Mouse (Mus musculus) left cerebral cortex, postnatal 4 days (tissue): Measurements from ENCODE around the gene Zbtb45. TPM values are rescaled to one million over a fixed set of nuclear protein-coding genes. Genes with fewer than 3 reads are reported as not detected.

ENCODE experiments used
- DNase-seq: peaks from one replicate; pipeline ENCODE4 v3.0.0-alpha.2; 2022
- intact Hi-C: fragments of 180-260 bp; cut with DNase I; formaldehyde crosslinking; loops from one replicate; pipeline ENCODE4 v1.15.1; 2025
- total RNA-seq, 2 experiments: library from RNA; stranded (reverse); gene quantifications; 2 replicates each; pipeline ENCODE4 v1.2.3; 2021

Gene Zbtb45
- total RNA-seq, 2 experiments from 2014 or later, result 35.1 to 36.6 TPM

- peak; percentile 98 for DNase-seq
- intact Hi-C loops, result no loop called here
Observed at GRCm38 (mm10) chr7:13034148-13034977, 24.5 kb upstream of the Zbtb45 start, which contains the start of gene Chmp2a. TSS of gene Chmp2a (minus strand) at chr7:13034807.

- intact Hi-C loops, result no loop called here
- no peak for DNase-seq
Observed at GRCm38 (mm10) chr7:13033451-13034147, 23.8 kb upstream of the Zbtb45 start.

GRCm38 (mm10) chr7:13032541-13032940 lies 22.7 kb upstream of the Zbtb45 start:
- intact Hi-C loops, result no loop called here

GRCm38 (mm10) chr7:13031983-13032382 lies 22.1 kb upstream of the Zbtb45 start:
- intact Hi-C loops, result no loop called here
- no peak for DNase-seq

More at GRCm38 (mm10) chr7:13032541-13032940, 22.7 kb upstream of the Zbtb45 start:
- DNase-seq, result no peak

GRCm38 (mm10) chr7:13031069-13031468 lies 21.2 kb upstream of the Zbtb45 start:
- no peak for DNase-seq
- intact Hi-C loops, result no loop called here

DNA sequence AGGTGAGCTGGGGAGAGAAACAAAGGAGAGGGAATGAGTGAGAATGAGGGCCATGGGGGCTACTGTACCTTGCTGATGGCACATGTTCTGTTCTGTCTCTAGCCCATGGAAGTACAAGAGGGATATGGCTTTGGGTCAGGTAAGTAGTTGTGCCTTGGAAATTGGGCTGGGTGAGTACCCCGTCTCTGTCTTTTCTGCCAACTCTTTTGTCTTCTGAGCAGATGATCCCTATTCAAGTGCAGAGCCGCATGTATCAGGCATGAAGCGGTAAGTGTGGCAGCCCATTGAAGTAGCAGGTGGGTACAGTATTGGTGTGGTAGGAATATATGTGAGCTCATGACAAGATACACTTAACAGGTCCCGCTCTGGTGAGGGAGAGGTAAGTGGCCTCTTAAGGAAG lies 19.2 kb upstream of the Zbtb45 start:
- DNase-seq, result no peak
- intact Hi-C loops, result no loop called here

GRCm38 (mm10) chr7:13025511-13026112 lies 15.8 kb upstream of the Zbtb45 start:
- intact Hi-C loops, result no loop called here
- no peak for DNase-seq

- peak; percentile 91 for DNase-seq
- intact Hi-C loops, result no loop called here
Observed at GRCm38 (mm10) chr7:13024805-13025204, 15.0 kb upstream of the Zbtb45 start.

DNA sequence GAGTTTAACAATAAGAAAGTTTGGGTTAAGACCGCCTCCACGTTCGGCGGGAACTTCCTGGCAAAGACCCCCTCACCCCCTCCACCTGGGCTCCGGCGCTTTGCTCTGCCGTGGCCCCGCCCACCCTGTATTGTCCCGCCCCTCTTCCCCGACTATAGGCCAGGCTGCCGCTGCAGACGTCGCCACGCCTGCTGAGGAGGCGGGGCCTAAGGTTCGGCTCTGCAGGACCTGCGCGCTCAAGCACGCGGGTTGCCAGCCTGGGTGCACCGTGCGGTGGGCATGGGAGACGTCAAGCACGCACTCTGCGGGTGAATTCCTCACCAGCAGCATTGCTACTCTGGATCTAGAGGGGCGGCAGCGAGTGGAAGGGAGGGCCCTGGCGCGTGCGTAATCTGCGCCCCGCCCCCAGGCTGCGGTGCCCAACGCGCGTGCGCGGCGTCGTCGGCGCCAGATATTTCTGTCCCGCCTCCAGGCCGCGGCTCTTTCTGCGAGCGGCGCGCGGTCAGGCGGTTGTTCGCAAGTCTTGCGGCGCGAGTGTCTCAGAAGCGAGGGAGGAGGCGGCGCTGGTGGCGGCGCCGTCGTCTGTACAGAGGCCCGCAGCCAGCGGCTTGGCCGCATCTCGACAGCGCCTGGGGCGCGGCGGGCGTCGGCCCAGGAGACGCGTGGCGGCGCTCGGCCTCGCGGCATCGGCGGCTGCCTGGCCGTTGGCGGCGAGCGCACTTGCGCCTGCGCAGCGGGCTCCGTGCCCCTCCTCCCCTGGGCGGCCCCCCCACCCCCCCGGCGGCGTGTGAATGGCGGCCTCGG lies 14.3 kb upstream of the Zbtb45 start:
- peak; percentile 97 for DNase-seq
- intact Hi-C loops, result no loop called here

DNA sequence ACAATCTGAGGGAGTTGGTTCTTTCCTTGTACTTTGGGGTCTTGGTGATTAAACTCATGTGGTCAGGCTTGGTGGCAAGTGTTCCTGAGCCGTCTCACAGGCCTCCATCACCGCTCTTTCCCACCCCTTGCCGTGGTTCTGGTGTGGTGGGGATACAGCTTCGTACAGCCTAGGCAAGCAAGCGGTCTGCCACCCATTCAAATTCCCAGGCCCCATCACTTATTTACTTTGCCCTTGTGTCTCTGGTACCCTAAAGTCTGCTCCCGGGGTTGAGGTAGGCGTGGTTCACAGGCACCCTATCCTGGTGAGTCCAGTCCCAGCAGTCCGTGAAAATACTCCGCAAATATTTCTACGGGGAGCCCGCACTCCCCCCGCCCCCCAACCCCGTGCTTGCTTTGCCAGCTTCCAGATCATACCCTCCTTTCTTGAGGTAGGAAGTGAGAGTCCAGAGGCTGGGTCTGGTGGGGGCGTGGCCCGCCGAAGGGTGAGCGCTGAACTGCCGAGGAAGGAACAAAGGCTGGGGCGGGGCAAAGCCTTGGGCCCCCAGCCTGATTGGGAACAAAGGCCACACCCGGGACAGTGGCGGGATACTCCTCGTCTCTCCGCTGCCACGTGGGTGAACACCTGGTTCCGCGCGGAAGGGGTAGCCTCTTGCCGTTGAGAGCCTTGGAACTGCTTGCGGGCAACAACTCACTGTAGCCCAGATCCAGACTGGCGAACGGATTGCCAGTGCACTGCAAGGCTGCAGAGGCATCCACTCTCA lies 13.1 kb upstream of the Zbtb45 start:
- DNase-seq, result peak; percentile 76
- intact Hi-C loops, result no loop called here

DNA sequence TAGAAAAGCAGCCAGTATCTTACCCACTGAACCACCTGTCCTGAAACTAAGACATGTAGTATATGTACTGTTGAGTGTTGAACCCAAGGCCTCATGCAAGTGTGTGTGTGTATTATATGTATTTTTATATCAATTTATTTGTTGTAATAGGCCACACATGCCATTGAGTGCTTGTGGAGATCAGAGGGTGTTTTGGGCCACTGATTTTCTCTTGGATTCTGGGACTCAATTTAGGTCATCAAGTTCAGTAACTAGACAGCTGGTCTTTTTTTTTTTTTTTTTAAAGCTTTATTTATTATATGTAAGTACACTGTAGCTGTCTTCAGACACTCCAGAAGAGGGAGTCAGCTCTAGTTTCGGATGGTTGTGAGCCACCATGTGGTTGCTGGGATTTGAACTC lies 5.4 kb upstream of the Zbtb45 start:
- intact Hi-C loops, result no loop called here
- no peak for DNase-seq

DNA sequence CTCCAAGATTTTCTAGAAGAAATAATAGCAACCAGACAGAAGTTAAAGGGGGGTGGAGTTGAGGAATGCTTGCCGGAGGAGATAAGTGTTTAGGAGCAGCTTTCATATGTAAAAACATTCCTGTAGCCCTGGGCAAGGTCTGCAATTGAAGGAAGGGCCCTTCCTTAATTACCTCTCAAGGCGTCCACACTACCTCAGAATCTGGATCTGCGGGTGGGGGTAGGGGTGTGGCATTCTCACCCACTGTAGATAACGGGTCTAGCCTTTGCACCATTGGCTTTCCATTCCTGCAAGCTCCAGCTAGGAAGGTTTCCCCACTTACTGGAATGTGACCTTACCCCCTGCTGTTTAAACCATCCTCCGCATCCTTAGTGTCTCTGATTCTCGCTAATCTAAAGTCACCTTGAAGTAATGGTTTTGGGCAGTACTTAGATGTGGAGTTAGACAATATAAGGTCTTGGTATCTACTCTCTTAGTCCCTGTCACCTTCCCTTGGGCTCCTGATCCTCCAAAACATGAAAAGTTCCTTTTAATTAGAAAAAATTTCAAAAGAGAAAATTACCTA lies 4.5 kb upstream of the Zbtb45 start:
- no peak for DNase-seq
- intact Hi-C loops, result no loop called here

DNA sequence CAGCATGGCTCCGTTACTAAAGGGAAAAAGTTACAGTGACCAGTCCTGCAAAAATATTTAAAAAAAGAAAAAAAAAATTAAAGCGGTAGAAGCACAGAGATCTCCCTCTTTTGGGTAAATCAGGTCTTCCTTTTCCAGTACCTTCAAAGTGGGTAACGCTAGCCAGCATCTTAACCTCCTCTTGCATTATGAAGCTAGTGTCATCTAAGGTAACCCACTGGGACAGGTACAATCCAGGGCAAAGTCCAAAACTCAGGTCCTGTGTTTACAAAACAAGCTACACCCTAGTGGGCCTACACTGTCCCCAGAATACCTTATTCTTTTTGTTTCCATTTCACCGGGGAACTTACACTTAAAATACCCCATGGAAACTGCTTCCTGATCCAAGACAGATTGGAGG lies 3.8 kb upstream of the Zbtb45 start:
- intact Hi-C loops, result no loop called here
- no peak for DNase-seq

DNA sequence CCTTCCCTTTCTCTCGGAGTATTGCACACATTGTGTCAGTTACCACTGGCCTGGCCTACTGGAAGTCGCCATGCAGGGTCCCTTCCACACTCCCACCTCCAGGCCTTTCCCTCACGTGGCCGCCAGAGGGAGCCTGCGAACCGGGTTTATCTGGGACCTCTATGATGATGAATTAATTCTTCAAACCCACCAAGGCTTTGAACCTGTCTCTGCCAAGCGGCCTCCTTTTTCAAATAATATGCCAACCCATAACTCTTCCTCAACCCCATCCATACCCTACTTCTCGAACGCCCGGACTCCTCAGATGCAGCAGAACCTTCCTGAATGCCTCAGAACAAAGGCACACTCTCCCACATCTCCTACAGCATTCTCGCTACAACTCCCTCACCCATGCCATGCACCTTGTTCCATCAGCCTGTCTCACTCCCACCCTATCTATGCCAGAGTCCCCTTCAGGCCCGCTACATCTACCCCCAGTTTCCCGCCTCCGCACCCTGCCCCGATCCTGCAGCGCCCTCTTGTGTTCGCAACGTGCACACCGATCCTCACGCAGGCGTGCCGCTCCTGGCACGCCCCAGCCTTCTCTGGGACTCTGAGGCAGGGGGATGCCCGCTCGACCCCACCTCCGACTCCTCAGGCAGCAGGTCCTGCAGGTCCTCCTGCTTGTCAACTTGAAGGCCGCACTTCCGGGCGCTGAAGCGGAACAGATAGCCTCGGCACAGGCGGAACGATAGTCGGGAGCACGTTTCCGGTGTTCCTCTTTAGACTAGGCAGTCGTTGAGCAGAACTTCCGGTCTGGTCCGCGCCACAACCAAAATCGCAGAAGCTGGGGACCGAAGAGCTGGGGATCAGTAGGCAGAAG lies 460 bp downstream of the Zbtb45 start:
- intact Hi-C loops, result no loop called here
- peak; percentile 95 for DNase-seq

DNA sequence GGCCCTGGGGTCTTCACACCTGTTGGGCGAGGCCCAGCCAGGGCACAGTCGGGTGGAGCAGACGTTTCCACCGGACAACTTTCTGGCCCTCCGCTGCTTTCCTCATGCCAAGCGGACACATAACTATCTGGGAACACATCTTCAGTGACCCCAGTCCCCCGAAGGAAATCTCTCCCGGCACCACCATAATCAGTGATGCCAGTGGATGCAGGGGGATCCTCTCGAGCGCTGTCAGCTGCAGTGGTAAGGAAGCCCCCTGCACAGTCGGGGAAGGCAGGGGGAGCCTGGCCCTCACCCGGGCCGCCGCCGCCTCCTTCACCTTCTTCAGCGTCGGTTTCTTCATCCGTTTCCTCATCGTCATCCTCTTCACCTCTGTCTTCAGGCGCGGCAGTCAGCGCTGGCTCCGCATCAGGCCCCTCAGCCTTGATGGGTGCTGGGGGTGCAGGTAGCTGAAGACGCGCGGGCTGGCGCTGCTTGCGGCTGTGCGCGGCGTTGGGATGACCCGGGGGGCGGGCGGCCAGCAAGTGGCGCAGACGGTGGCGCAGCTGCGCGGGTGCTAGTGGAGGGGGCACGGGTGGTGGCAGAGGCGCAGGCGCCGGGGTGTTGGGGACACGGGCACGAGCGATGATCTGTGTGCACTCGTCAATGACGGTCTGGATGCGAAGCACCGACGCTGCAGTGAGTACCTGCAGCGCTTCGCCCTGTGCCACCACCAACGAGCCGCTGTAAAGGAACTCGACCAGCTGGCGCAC lies 2.3 kb downstream of the Zbtb45 start:
- intact Hi-C loops, result no loop called here
- no peak for DNase-seq

- intact Hi-C loops, result no loop called here
- no peak for DNase-seq
Observed at GRCm38 (mm10) chr7:13006531-13006930, 3.3 kb downstream of the Zbtb45 start.

DNA sequence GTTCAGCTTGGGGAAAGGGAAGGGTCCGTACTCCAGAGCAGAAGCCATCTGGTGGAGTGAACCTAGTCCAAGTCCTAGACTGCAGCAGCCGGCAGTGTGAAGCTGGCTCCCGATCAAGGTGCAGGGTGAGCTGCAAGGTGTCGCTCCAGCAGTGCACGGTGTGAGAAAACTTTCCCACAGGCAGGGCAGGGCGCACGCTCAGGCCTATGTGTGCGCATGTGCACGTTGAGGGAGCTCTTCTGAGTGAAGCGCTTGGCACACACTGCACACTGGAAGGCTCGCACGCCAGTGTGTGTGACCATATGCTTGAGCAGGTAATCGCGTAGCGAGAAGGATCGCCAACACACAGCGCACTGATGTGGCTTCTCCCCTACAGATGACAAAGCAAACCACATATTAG lies 3.8 kb downstream of the Zbtb45 start:
- DNase-seq, result no peak
- intact Hi-C loops, result no loop called here

GRCm38 (mm10) chr7:13003380-13003779 lies 6.5 kb downstream of the Zbtb45 start:
- intact Hi-C loops, result no loop called here
- DNase-seq, result no peak
